Mouse (Mus musculus): ENCODE measurements around the gene Zfp683.

DNA sequence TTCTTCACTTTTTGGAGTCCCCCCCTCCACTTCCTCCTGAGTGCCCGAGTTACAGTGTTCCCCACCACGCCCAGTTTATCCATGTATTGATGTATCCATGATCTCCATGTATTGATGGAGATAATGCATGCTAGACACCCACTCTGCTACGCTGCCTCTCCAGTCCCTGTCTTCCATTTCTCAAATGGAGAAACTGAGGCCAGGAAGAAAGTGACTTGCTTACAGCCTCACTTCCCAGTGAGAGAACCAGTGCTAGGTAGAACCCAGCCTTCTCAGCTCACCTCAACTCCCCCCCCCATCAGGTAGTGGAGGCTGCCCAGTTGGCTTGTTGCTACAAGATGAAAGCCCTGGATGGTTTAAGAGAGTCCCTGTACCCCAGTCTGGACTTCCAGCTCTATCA lies at the start of gene Zfp683:
- no peak for TF ChIP-seq POLR2A (IDR thresholded peaks at IDR 0.05; ENCODE audit: extremely low read depth, insufficient read depth, low read length)
- TF ChIP-seq CTCF (IDR thresholded peaks at IDR 0.05; ENCODE audit: extremely low read depth, insufficient read depth, low read length), result no peak
